8 mouse cellular contexts compared by ENCODE assay signal in genomic region chr7:25618865-25619721, GRCm38 (mm10). TPM values are rescaled to one million over a fixed set of nuclear protein-coding genes. Genes with fewer than 3 reads are reported as not detected.
DNase-seq lines count a peak whose midpoint lies in the region; ATAC-seq and TF ChIP-seq lines count a peak whose summit lies in the region.

Gene Dmac2, plus strand, starts transcription at chr7:25619414.

- WGBS in kidney, embryonic 14.5 days = 1% methylated on average over 53 of the region's 53 CpGs
- under 1% methylated on average over 53 of the region's 53 CpGs for WGBS in limb, embryonic 15.5 days

- peak within 1 kb of the TSS; percentile 33 for H3K27ac ChIP-seq in bone marrow macrophage, adult 2 months (ENCODE audit: insufficient read depth, low read depth, low read length)
- no peak within 1 kb of the TSS for H3K27ac ChIP-seq in embryonic fibroblast, embryonic 13.5 days (ENCODE audit: insufficient read depth, low read length)
- no peak within 1 kb of the TSS; the same call in 1 of the 2 replicates for H3K27ac ChIP-seq in kidney, embryonic 14.5 days (ENCODE audit: low read depth, low read length)
- H3K27ac ChIP-seq in limb, embryonic 15.5 days = no peak within 1 kb of the TSS

- DNase-seq in A20 (ENCODE audit: low read depth, low spot score) = peak; percentile 97
- peak; percentile 93 to 95 for DNase-seq in heart, adult 9 months (ENCODE audit: low spot score in 2 of 2)
- peak; percentile 76 to 86 for DNase-seq in monocyte, adult 2 months (ENCODE audit: low read depth in 1 of 2, low spot score in 2 of 2)
- DNase-seq in spleen, postnatal 36 days (ENCODE audit: low spot score in 2 of 2) = peak; percentile 96 to 98

- TF ChIP-seq CTCF in bone marrow macrophage, adult 2 months (IDR thresholded peaks at IDR 0.05; ENCODE audit: low read depth, low read length) = no peak
- no peak for TF ChIP-seq CTCF in embryonic fibroblast, embryonic 13.5 days (IDR thresholded peaks at IDR 0.05; ENCODE audit: borderline replicate concordance, insufficient read depth, low read length)

- peaks cover 5% of the 10 kb centered on the region; the same call in 1 of the 2 replicates for H3K4me1 ChIP-seq in bone marrow macrophage, adult 2 months (ENCODE audit: control insufficient read depth, insufficient read depth, low read length)
- no peaks in the 10 kb centered on the region for H3K4me1 ChIP-seq in embryonic fibroblast, embryonic 13.5 days (ENCODE audit: control insufficient read depth, insufficient read depth, low read length)
- H3K4me1 ChIP-seq in kidney, embryonic 14.5 days (ENCODE audit: control insufficient read depth, insufficient read depth, low read length) = peaks cover 7% of the 10 kb centered on the region; the same call in 1 of the 2 replicates
- peaks cover 10% of the 10 kb centered on the region; the same call in 1 of the 2 replicates for H3K4me1 ChIP-seq in limb, embryonic 15.5 days

- no peak for TF ChIP-seq POLR2A in bone marrow macrophage, adult 2 months (IDR thresholded peaks at IDR 0.05; ENCODE audit: borderline replicate concordance, low read depth, low read length)
- TF ChIP-seq POLR2A in embryonic fibroblast, embryonic 13.5 days (IDR thresholded peaks at IDR 0.05; ENCODE audit: low read depth, low read length) = peak; percentile 73

- peak within 1 kb of the TSS; percentile 81 for H3K4me3 ChIP-seq in bone marrow macrophage, adult 2 months (ENCODE audit: insufficient read depth, low read length)
- H3K4me3 ChIP-seq in embryonic fibroblast, embryonic 13.5 days (ENCODE audit: insufficient read depth, low read length) = peak within 1 kb of the TSS; percentile 99
- peak within 1 kb of the TSS; percentile 63 for H3K4me3 ChIP-seq in kidney, embryonic 14.5 days (ENCODE audit: low read length)
- H3K4me3 ChIP-seq in limb, embryonic 15.5 days = peak within 1 kb of the TSS; percentile 74

- peak; percentile 91 for ATAC-seq in kidney, embryonic 14.5 days (ENCODE audit: low FRiP score, low TSS enrichment)
- ATAC-seq in limb, embryonic 15.5 days (ENCODE audit: insufficient number of reproducible peaks, low FRiP score, low TSS enrichment, low read depth) = peak; percentile 86

- peak within 1 kb of the TSS; percentile 67 for H3K4me2 ChIP-seq in kidney, embryonic 14.5 days (replicated peaks; ENCODE audit: low read depth, low read length)
- peak within 1 kb of the TSS; percentile 68 for H3K4me2 ChIP-seq in limb, embryonic 15.5 days

- no peaks in the 10 kb centered on the region for H3K9me3 ChIP-seq in kidney, embryonic 14.5 days (ENCODE audit: control insufficient read depth, low read length)
- no peaks in the 10 kb centered on the region for H3K9me3 ChIP-seq in limb, embryonic 15.5 days

- no peaks in the 10 kb centered on the region for H3K27me3 ChIP-seq in kidney, embryonic 14.5 days (ENCODE audit: control insufficient read depth, insufficient read depth, low read length)
- no peaks in the 10 kb centered on the region for H3K27me3 ChIP-seq in limb, embryonic 15.5 days

- H3K9ac ChIP-seq in kidney, embryonic 14.5 days (ENCODE audit: low read depth, low read length) = peak within 1 kb of the TSS; percentile 61
- H3K9ac ChIP-seq in limb, embryonic 15.5 days = peak within 1 kb of the TSS; percentile 48; the same call in 1 of the 2 replicates

- peaks cover 30% of the 10 kb centered on the region for H3K36me3 ChIP-seq in kidney, embryonic 14.5 days (ENCODE audit: control insufficient read depth, insufficient read depth, low read length)
- peaks cover 26% of the 10 kb centered on the region for H3K36me3 ChIP-seq in limb, embryonic 15.5 days

RNA-seq across cellular contexts. Expression of gene Dmac2, which starts in this region (rescaled TPM):
- polyA plus RNA-seq in bone marrow macrophage, adult 2 months (2012; ENCODE audit: insufficient read depth, insufficient read length, missing spikeins) = 41.2 and 47.8 TPM in 2 replicates
- 8.2 and 16.7 TPM in 2 replicates for polyA plus RNA-seq in embryonic fibroblast, embryonic 13.5 days (2011; ENCODE audit: insufficient read length, low read depth, missing spikeins)
- 41.0 and 50.2 TPM in 2 replicates for polyA plus RNA-seq in kidney, embryonic 14.5 days (2014; fragmentation: Nextera tagmentation; extraction: Ambion mirVana)
- 29.1 and 30.6 TPM in 2 replicates for polyA plus RNA-seq in limb, embryonic 15.5 days (2015; fragmentation: Nextera tagmentation; extraction: Ambion mirVana)
